Mouse (Mus musculus): ENCODE results near the gene Chd1.

- TF ChIP-seq POLR2A (IDR thresholded peaks at IDR 0.05; ENCODE audit: insufficient read depth, low read length) (no peak), EP300 (IDR thresholded peaks at IDR 0.05; ENCODE audit: insufficient read depth, low read depth, low read length) (no peak), CTCF (IDR thresholded peaks at IDR 0.05; ENCODE audit: low read depth, low read length) (no peak)
Measured at GRCm38 (mm10) chr17:15741836-15742235, 37.1 kb downstream of the Chd1 start.
